Mouse (Mus musculus) limb, embryonic 14.5 days (tissue): ENCODE measurements around the gene Dusp16. TPM values are rescaled to one million over a fixed set of nuclear protein-coding genes. Genes with fewer than 3 reads are reported as not detected.
A peak's percentile ranks its signal among the peaks of the same experiment; 100 is the strongest.

Experiments
- ATAC-seq: fragments of 200-750 bp; cut with Nextera tagmentation; 2 replicates; pipeline ENCODE4 v1.8.0; 2017; ENCODE audit warnings: low read depth, moderate number of reproducible peaks, moderate TSS enrichment; ENCODE audit not compliant: low FRiP score
- DNase-seq: peaks from one replicate; pipeline ENCODE4 v3.0.0-alpha.2; 2015; ENCODE audit warnings: low spot score
- H3K27ac ChIP-seq: fragments of 300-500 bp; sonication (generic); replicated peaks from 2 replicates; pipeline ENCODE4 v1.5.1; 2014; ENCODE audit warnings: low read depth, mild to moderate bottlenecking, low read length, moderate library complexity, mixed read lengths
- H3K27me3 ChIP-seq: fragments of 300-500 bp; sonication (generic); 2 replicates; pipeline ENCODE4 v1.6.1; 2014; ENCODE audit warnings: low read length, mixed read lengths; ENCODE audit not compliant: control insufficient read depth, insufficient read depth
- H3K36me3 ChIP-seq: fragments of 300-500 bp; sonication (generic); 2 replicates; pipeline ENCODE4 v1.6.1; 2014; ENCODE audit warnings: mild to moderate bottlenecking, low read length, moderate library complexity, mixed read lengths; ENCODE audit not compliant: control insufficient read depth, insufficient read depth
- H3K4me1 ChIP-seq: fragments of 300-500 bp; sonication (generic); 2 replicates; pipeline ENCODE4 v1.6.1; 2014; ENCODE audit warnings: antibody characterized with exemption, low read length, mixed read lengths; ENCODE audit not compliant: control insufficient read depth, insufficient read depth
- H3K4me2 ChIP-seq: fragments of 300-500 bp; sonication (generic); replicated peaks from 2 replicates; pipeline ENCODE4 v1.6.1; 2014; ENCODE audit warnings: low read depth, mild to moderate bottlenecking, low read length, moderate library complexity; ENCODE audit not compliant: severe bottlenecking
- H3K4me3 ChIP-seq: fragments of 300-500 bp; sonication (generic); replicated peaks from 2 replicates; pipeline ENCODE4 v1.5.1; 2014; ENCODE audit warnings: low read length
- H3K9ac ChIP-seq: fragments of 300-500 bp; sonication (generic); 2 replicates; pipeline ENCODE4 v1.6.1; 2014; ENCODE audit warnings: mild to moderate bottlenecking, low read depth, low read length, moderate library complexity; ENCODE audit not compliant: severe bottlenecking
- H3K9me3 ChIP-seq: fragments of 300-500 bp; sonication (generic); 2 replicates; pipeline ENCODE4 v1.6.1; 2016; ENCODE audit warnings: low read length; ENCODE audit not compliant: control insufficient read depth
- POLR2A ChIP-seq: fragments of 200-500 bp; IDR thresholded peaks from 2 replicates; pipeline ENCODE4 v1.8.0; 2012; ENCODE audit warnings: inconsistent platforms, mild to moderate bottlenecking, moderate library complexity, borderline replicate concordance; ENCODE audit not compliant: insufficient read depth, insufficient read length; ENCODE audit errors: extremely low read depth
- WGBS: fragments of 180-500 bp; shearing (Covaris S2); extraction: QIAGEN DNeasy Blood & Tissue Kit; methylation state at CpG from one replicate; pipeline ENCODE4 v1.1.7; 2014; 5-methylcytosine and 5-hydroxymethylcytosine counted together
- polyA plus RNA-seq, 2 experiments: library from polyadenylated mRNA; depleted of rRNA in 1 of 2; stranded (reverse) in 1 of 2; unstranded in 1 of 2; fragments of >200 nt; fragmentation: Nextera tagmentation in 1 of 2; extraction: Ambion mirVana in 1 of 2; gene quantifications; 2 replicates each; pipeline versions ENCODE4 v1.2.1 to v1.2.3; 2012 to 2014

The Dusp16 gene
- polyA plus RNA-seq, 2 experiments, result 19.2 to 24.6 TPM

DNA sequence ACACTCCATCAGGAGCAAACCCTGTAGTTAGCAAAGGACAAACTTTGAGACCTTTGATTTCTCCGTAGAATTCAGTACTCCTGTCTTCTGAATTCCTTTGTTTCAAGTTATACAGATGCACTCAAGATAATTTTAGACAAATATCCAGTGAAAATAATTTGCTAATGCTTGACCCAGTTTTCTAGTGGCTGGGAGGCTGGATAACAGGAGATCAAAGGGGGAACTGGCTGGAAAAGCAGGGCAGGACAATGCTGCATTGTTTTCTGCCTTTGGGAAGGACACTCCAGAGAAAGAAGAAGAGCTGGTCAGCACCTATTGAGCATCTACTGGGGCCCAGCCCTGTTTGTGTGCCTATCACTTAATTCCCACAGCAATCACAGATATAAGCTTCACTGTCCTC is 9.1 kb upstream of the Dusp16 start:
- Histone ChIP-seq H3K9ac (no peak overlapping the region), H3K4me1 (no peaks in the 10 kb centered on the region), H3K4me3 (no peak overlapping the region), H3K27ac (no peak overlapping the region), H3K4me2 (no peak overlapping the region), H3K36me3 (no peaks in the 10 kb centered on the region), H3K9me3 (no peaks in the 10 kb centered on the region), H3K27me3 (no peaks in the 10 kb centered on the region)
- no peak for ATAC-seq
- TF ChIP-seq POLR2A, result no peak
- DNase-seq, result no peak
- 90% methylated on average over 1 of the region's 1 CpGs for WGBS

DNA sequence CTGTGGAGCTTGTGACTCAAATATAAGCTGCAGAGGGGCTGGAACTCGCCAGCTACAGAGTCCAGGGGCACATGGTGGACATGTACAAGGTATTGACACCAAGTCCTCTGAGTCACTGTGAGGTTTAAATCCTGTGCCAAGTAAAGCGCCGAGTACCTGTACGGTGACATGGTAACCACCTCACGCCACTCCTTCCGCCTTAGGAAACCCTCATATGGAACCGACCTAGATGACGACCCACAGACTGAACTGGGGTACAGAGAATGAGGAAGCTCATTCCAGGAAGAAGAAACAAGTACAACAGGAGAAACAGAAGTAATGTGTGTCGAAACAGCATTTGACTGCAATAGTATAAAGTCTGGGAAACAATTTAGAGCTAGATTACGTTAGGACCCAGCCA is 3.9 kb upstream of the Dusp16 start:
- ATAC-seq, result no peak
- no peaks in the 10 kb centered on the region for H3K9me3 ChIP-seq
- no peak overlapping the region for H3K27ac ChIP-seq
- WGBS, result 84% methylated on average over 10 of the region's 10 CpGs
- H3K9ac ChIP-seq, result no peak overlapping the region
- no peaks in the 10 kb centered on the region for H3K36me3 ChIP-seq
- no peak for TF ChIP-seq POLR2A
- no peaks in the 10 kb centered on the region for H3K27me3 ChIP-seq
- H3K4me1 ChIP-seq, result no peaks in the 10 kb centered on the region
- DNase-seq, result no peak
- no peak overlapping the region for H3K4me2 ChIP-seq
- no peak overlapping the region for H3K4me3 ChIP-seq

DNA sequence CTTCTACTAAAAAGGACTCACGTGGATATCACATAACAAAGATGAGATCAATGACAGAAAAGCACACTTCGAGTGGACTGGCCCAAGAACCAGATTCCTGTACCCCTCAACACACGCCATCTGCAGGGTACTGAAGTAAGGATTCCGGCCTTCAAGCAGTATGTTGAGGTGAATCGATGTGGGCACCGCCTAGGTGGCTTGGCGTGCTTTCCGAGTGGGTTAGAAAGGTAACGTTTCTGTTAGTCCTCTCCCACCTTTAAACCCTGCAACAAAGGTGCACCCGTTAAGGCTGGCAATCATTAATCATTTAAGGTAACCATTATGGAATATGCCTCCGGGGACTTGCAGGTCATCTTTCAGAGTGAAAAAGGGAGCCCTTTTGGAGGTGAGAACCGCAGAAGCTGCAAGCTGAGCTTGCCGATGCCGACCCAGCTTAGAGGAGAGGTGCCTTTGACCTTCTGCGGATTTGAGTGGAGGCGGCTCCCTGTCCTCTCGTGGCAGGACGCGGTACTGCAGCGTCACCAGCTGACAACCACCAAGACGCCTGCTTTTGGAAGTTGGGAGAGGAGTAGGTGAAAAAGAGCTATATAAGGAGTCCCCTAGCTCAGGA is 1.6 kb upstream of the Dusp16 start:
- H3K4me3 ChIP-seq, result no peak overlapping the region
- H3K9me3 ChIP-seq, result no peaks in the 10 kb centered on the region
- H3K27me3 ChIP-seq, result no peaks in the 10 kb centered on the region
- WGBS, result 13% methylated on average over 21 of the region's 21 CpGs
- no peak for TF ChIP-seq POLR2A
- H3K4me1 ChIP-seq, result peaks cover 8% of the 10 kb centered on the region; the same call in 1 of the 2 replicates
- no peak overlapping the region for H3K27ac ChIP-seq
- 0 out of 2 replicates have a peak overlapping the region, but pooled peaks have one; percentile 3 for H3K4me2 ChIP-seq
- ATAC-seq, result no peak
- peak; percentile 76 for DNase-seq
- no peak overlapping the region for H3K9ac ChIP-seq
- H3K36me3 ChIP-seq, result no peaks in the 10 kb centered on the region

DNA sequence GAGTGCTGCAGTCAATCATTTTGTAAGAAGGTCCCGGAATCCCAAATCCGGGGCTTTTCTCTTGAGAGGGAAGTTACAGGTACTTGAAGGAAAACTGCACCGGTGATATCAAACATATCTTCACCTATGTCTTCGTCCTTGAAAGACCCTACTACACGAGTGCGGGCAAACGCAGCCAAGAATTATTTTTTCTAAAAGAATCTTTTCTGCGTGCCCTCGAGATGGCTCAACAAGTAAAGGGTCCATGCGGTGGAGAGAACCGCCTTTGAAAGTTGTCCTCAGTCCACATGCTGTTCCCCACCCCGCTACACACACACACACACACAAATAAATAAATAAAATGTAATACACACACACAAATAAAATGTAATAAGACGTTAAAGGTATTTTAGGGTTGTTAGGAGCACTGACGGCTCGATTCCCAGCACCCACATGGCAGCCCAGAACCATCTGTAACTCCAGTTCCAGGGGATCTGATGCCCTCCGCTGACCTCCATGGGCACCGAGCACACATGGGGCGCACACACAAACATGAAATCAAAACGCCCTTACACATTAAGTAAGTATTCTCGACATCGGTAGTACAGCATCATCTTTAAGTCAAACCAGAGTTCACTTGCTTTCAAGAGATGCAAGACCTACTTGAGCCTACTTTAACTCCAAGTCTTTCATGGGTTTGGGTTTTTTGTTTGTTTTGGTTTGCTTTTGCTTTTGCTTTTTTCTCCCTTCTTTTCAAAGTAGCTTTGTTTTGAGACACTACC is 801 bp upstream of the Dusp16 start:
- no peaks in the 10 kb centered on the region for H3K36me3 ChIP-seq
- WGBS, result 45% methylated on average over 21 of the region's 21 CpGs
- H3K9ac ChIP-seq, result peak overlapping the region; percentile 76
- H3K4me2 ChIP-seq, result peak overlapping the region; percentile 65
- peaks cover 8% of the 10 kb centered on the region; the same call in 1 of the 2 replicates for H3K4me1 ChIP-seq
- DNase-seq, result peak; percentile 7
- TF ChIP-seq POLR2A, result no peak
- H3K27ac ChIP-seq, result peak overlapping the region; percentile 98
- peak overlapping the region; percentile 72 for H3K4me3 ChIP-seq
- H3K9me3 ChIP-seq, result no peaks in the 10 kb centered on the region
- no peak for ATAC-seq
- H3K27me3 ChIP-seq, result no peaks in the 10 kb centered on the region

DNA sequence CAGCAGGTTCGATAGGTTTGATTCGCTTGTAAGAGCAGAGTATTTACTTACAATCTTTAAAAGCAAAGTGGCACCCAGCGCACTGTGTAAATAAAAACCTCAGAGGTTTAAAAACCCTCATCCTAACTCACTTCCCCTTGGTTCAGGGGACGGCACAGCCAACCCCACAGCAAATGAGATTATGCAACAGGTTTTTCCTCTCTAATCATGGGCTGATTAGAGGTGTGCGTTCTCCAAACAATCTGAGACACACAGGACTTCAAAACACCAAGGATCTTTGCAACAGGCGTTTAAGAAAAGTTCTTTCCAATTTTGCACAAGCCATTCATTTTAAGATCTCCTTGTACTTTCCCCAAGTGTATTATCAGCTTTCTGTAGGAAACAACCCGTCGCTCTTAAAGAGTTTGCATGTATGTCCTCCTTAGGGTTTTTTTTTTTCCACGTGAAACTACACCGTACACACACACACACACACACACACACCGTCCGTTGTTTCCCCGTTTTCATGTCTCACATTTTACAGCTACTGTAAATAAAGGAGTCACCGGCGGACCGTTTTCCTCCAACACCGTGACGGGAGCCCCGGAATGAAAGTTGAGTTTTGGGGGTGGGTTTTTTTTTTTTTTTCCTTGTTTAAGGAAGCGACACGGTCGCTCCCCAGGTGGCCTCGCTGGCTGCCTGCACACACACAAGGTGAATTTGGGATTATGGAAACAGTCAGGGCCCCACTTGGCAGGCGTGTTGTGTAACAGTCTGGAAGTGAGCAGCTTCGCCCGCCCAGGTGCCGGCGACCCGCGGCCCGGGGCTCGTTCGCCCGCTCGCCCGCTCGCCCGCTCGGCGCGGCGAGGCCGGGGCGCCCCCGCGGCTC is 940 bp downstream of the Dusp16 start:
- peak overlapping the region; percentile 65 for H3K4me2 ChIP-seq
- H3K9me3 ChIP-seq, result no peaks in the 10 kb centered on the region
- no peaks in the 10 kb centered on the region for H3K27me3 ChIP-seq
- TF ChIP-seq POLR2A, result no peak
- peak overlapping the region; percentile 72 for H3K4me3 ChIP-seq
- WGBS, result 1% methylated on average over 24 of the region's 46 CpGs
- peak overlapping the region; percentile 98 for H3K27ac ChIP-seq
- H3K4me1 ChIP-seq, result peaks cover 8% of the 10 kb centered on the region; the same call in 1 of the 2 replicates
- H3K9ac ChIP-seq, result peak overlapping the region; percentile 94
- no peaks in the 10 kb centered on the region for H3K36me3 ChIP-seq
- DNase-seq (peak; percentile 24), ATAC-seq (peak; percentile 13; the same call in 1 of the 2 replicates)
